Mouse (Mus musculus) heart, postnatal 0 days (tissue): ENCODE results near the gene Magi1.

ENCODE experiments used
- CTCF ChIP-seq: IDR thresholded peaks from 2 replicates; pipeline ENCODE4 v1.5.1; 2016; ENCODE audit warnings: antibody characterized with exemption, control low read depth, low read depth
- EP300 ChIP-seq: IDR thresholded peaks from 2 replicates; pipeline ENCODE4 v1.6.1; 2016; ENCODE audit warnings: antibody characterized with exemption, low read depth

- TF ChIP-seq CTCF (no peak), EP300 (no peak)
These were observed 14.5 kb downstream of the Magi1 start for GRCm38 (mm10) chr6:94269174-94269573.
